Mouse (Mus musculus) MEL (cell line): ENCODE measurements around the gene H2-Q1. TPM values are rescaled to one million over a fixed set of nuclear protein-coding genes. Genes with fewer than 3 reads are reported as not detected.
A peak's percentile ranks its signal among the peaks of the same experiment; 100 is the strongest.

Experiments used
- DNase-seq: peaks from one replicate; pipeline ENCODE4 v3.0.0; 2011; ENCODE audit warnings: low read depth, low spot score
- H3K27ac ChIP-seq: 2 replicates; pipeline ENCODE4 v1.5.1; 2012; ENCODE audit warnings: low read depth, mild to moderate bottlenecking, control low read depth, low read length, moderate library complexity; ENCODE audit not compliant: control insufficient read depth
- H3K27me3 ChIP-seq, 2 experiments: fragments of 150-350 bp in 1 of 2; sonication (generic) in 1 of 2; 2 replicates each; pipeline ENCODE4 v1.6.1; 2012; ENCODE audit warnings: low read length in 2 of 2, mild to moderate bottlenecking in 2 of 2, improper control_type of control experiment in 1 of 2, moderate library complexity in 1 of 2; ENCODE audit not compliant: insufficient read depth in 2 of 2, control insufficient read depth in 1 of 2
- H3K36me3 ChIP-seq, 2 experiments: 2 replicates each; pipeline ENCODE4 v1.6.1; 2012 to 2014; ENCODE audit warnings: low read length in 2 of 2, improper control_type of control experiment in 1 of 2, inconsistent platforms in 1 of 2, mild to moderate bottlenecking in 1 of 2; ENCODE audit not compliant: insufficient read depth in 2 of 2, control insufficient read depth in 1 of 2
- H3K4me1 ChIP-seq, 2 experiments: fragments of 150-350 bp in 1 of 2; sonication (generic) in 1 of 2; 2 replicates each; pipeline ENCODE4 v1.6.1; 2012; ENCODE audit warnings: low read length in 2 of 2, improper control_type of control experiment in 1 of 2, mild to moderate bottlenecking in 1 of 2; ENCODE audit not compliant: insufficient read depth in 2 of 2, control insufficient read depth in 1 of 2
- H3K4me3 ChIP-seq, 2 experiments: fragments of 150-350 bp in 1 of 2; sonication (generic) in 1 of 2; 2 replicates each; pipeline ENCODE4 v1.5.1; 2012; ENCODE audit warnings: low read depth in 2 of 2, low read length in 2 of 2, mild to moderate bottlenecking in 2 of 2, moderate library complexity in 2 of 2, control low read depth in 1 of 2, improper control_type of control experiment in 1 of 2; ENCODE audit not compliant: control insufficient read depth in 1 of 2, insufficient read depth in 1 of 2
- H3K79me2 ChIP-seq: 2 replicates; pipeline ENCODE4 v1.6.1; 2012; ENCODE audit warnings: mild to moderate bottlenecking, low read length, moderate library complexity; ENCODE audit not compliant: control insufficient read depth, poor library complexity, insufficient read depth
- H3K9ac ChIP-seq: 2 replicates; pipeline ENCODE4 v1.6.1; 2012; ENCODE audit warnings: low read depth, mild to moderate bottlenecking, control low read depth, low read length, moderate library complexity; ENCODE audit not compliant: control insufficient read depth, poor library complexity, severe bottlenecking
- H3K9me3 ChIP-seq: fragments of 150-350 bp; sonication (generic); replicated peaks from 2 replicates; pipeline ENCODE4 v1.6.1; 2012; ENCODE audit warnings: mild to moderate bottlenecking, low read length, improper control_type of control experiment, moderate library complexity; ENCODE audit not compliant: insufficient read depth
- CTCF ChIP-seq, 3 experiments: IDR thresholded peaks in 2 of 3; conservative IDR thresholded peaks in 1 of 3; 2 replicates each; pipeline ENCODE4 v1.5.1; 2011 to 2012; ENCODE audit warnings: low read length in 3 of 3, low read depth in 2 of 3, mild to moderate bottlenecking in 2 of 3, improper control_type of control experiment in 1 of 3, inconsistent platforms in 1 of 3, mixed read lengths in 1 of 3, moderate library complexity in 1 of 3; ENCODE audit not compliant: control insufficient read depth in 1 of 3, insufficient read depth in 1 of 3, poor library complexity in 1 of 3, severe bottlenecking in 1 of 3
- E2F4 ChIP-seq: IDR thresholded peaks from 2 replicates; pipeline ENCODE4 v1.6.1; 2011; ENCODE audit warnings: low read depth, low read length, improper control_type of control experiment, borderline replicate concordance
- ELF1 ChIP-seq: IDR thresholded peaks from 2 replicates; pipeline ENCODE4 v1.6.1; 2014; ENCODE audit warnings: low read depth, mild to moderate bottlenecking, inconsistent platforms, low read length, improper control_type of control experiment, moderate library complexity
- EP300 ChIP-seq, 2 experiments: IDR thresholded peaks; 2 replicates each; pipeline ENCODE4 v1.6.1; 2011; ENCODE audit warnings: improper control_type of control experiment in 2 of 2, low read length in 2 of 2, low read depth in 1 of 2, mild to moderate bottlenecking in 1 of 2
- GATA1 ChIP-seq: IDR thresholded peaks from 2 replicates; pipeline ENCODE4 v1.6.1; 2011; ENCODE audit warnings: low read depth, low read length, improper control_type of control experiment
- HCFC1 ChIP-seq: IDR thresholded peaks from 2 replicates; pipeline ENCODE4 v1.6.1; 2012; ENCODE audit warnings: low read depth, mild to moderate bottlenecking, inconsistent platforms, low read length, improper control_type of control experiment, moderate library complexity
- JUND ChIP-seq: IDR thresholded peaks from 2 replicates; pipeline ENCODE4 v1.6.1; 2011; ENCODE audit warnings: low read depth, mild to moderate bottlenecking, improper control_type of control experiment, low read length
- KAT2A ChIP-seq: conservative IDR thresholded peaks from 2 replicates; pipeline ENCODE4 v1.6.1; 2012; ENCODE audit warnings: low read depth, low read length, improper control_type of control experiment, inconsistent platforms
- MAFK ChIP-seq: IDR thresholded peaks from 2 replicates; pipeline ENCODE4 v1.6.1; 2011; ENCODE audit warnings: low read depth, mild to moderate bottlenecking, low read length, improper control_type of control experiment, borderline replicate concordance
- MEF2A ChIP-seq: IDR thresholded peaks from 2 replicates; pipeline ENCODE4 v1.6.1; 2014; ENCODE audit warnings: low read depth, mild to moderate bottlenecking, inconsistent platforms, low read length, improper control_type of control experiment; ENCODE audit not compliant: poor library complexity, insufficient replicate concordance, severe bottlenecking; ENCODE audit errors: extremely low read depth
- MXI1 ChIP-seq: IDR thresholded peaks from 2 replicates; pipeline ENCODE4 v1.6.1; 2011; ENCODE audit warnings: mild to moderate bottlenecking, low read depth, low read length, improper control_type of control experiment
- RAD21 ChIP-seq: IDR thresholded peaks from 2 replicates; pipeline ENCODE4 v1.6.1; 2011; ENCODE audit warnings: mild to moderate bottlenecking, low read depth, low read length, improper control_type of control experiment
- SMC3 ChIP-seq: IDR thresholded peaks from 2 replicates; pipeline ENCODE4 v1.6.1; 2011; ENCODE audit warnings: low read depth, low read length, improper control_type of control experiment
- TBP ChIP-seq: IDR thresholded peaks from 2 replicates; pipeline ENCODE4 v1.8.0; 2011; ENCODE audit warnings: low read depth, low read length, improper control_type of control experiment
- TCF12 ChIP-seq: IDR thresholded peaks from 2 replicates; pipeline ENCODE4 v1.6.1; 2014; ENCODE audit warnings: low read depth, mild to moderate bottlenecking, inconsistent platforms, low read length, improper control_type of control experiment, moderate library complexity
- UBTF ChIP-seq: IDR thresholded peaks from 2 replicates; pipeline ENCODE4 v1.6.1; 2012; ENCODE audit warnings: low read depth, mild to moderate bottlenecking, inconsistent platforms, low read length, improper control_type of control experiment, moderate library complexity, borderline replicate concordance; ENCODE audit not compliant: insufficient read depth
- USF1 ChIP-seq: IDR thresholded peaks from 2 replicates; pipeline ENCODE4 v1.6.1; 2014; ENCODE audit warnings: low read depth, mild to moderate bottlenecking, inconsistent platforms, low read length, improper control_type of control experiment, moderate library complexity
- USF2 ChIP-seq, 2 experiments: IDR thresholded peaks; 2 replicates each; pipeline ENCODE4 v1.6.1; 2011 to 2012; ENCODE audit warnings: improper control_type of control experiment in 2 of 2, low read length in 2 of 2, borderline replicate concordance in 1 of 2, inconsistent platforms in 1 of 2, low read depth in 1 of 2, mild to moderate bottlenecking in 1 of 2; ENCODE audit not compliant: insufficient read depth in 1 of 2
- ZC3H11A ChIP-seq: IDR thresholded peaks from 2 replicates; pipeline ENCODE4 v1.6.1; 2012; ENCODE audit warnings: low read depth, mild to moderate bottlenecking, inconsistent platforms, low read length, improper control_type of control experiment
- ZKSCAN1 ChIP-seq: IDR thresholded peaks from 2 replicates; pipeline ENCODE4 v1.6.1; 2012; ENCODE audit warnings: low read depth, mild to moderate bottlenecking, inconsistent platforms, low read length, improper control_type of control experiment, moderate library complexity
- ZMIZ1 ChIP-seq: IDR thresholded peaks from 2 replicates; pipeline ENCODE4 v1.6.1; 2012; ENCODE audit warnings: low read depth, mild to moderate bottlenecking, inconsistent platforms, low read length, improper control_type of control experiment, moderate library complexity
- ZNF384 ChIP-seq: IDR thresholded peaks from 2 replicates; pipeline ENCODE4 v1.6.1; 2012; ENCODE audit warnings: low read depth, mild to moderate bottlenecking, inconsistent platforms, low read length, improper control_type of control experiment
- polyA plus RNA-seq, 2 experiments: library from polyadenylated mRNA; stranded (reverse) in 1 of 2; unstranded in 1 of 2; fragments of >175 nt in 1 of 2; fragments of >200 nt in 1 of 2; gene quantifications; 2 replicates each; pipeline versions ENCODE4 v1.2.1 to v1.2.4; 2012; ENCODE audit warnings: low replicate concordance in 2 of 2, low read depth in 1 of 2; ENCODE audit not compliant: insufficient read length in 2 of 2, insufficient read depth in 1 of 2, missing spikeins in 1 of 2
- total RNA-seq: library from RNA; depleted of rRNA; stranded (reverse); fragments of 300-350 nt; gene quantifications from 2 replicates; pipeline ENCODE4 v1.2.3, GENCODE M21; 2012

The H2-Q1 gene
- total and polyA plus RNA-seq, 3 experiments = 0.52 to 1.7 TPM; not detected in 1

DNA sequence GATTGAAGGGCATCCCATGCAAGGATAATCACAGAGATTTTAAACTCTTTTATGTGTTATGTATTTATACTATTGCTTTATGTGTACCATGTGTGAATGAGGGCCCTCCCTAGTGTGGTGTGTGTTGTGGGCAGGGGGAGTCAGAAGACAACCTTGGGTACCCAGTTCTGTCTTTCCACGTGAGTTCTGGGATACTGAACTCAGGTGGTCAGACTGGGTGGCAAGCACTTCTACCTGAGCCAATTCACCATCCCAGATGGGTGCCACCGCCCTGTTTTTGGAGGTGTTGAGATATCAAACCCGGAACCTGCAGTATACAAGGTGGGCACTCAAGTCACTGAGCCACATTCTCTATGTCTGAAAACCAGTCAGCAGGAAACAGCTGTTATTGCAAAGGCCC, 48.0 kb upstream of the H2-Q1 start (continued):
- TF ChIP-seq SMC3 (no peak), USF2 (IDR thresholded peaks at IDR 0.05; ENCODE audit: borderline replicate concordance in 1 of 2, insufficient read depth in 1 of 2, low read depth in 1 of 2, low read length in 2 of 2) (no peak)

DNA sequence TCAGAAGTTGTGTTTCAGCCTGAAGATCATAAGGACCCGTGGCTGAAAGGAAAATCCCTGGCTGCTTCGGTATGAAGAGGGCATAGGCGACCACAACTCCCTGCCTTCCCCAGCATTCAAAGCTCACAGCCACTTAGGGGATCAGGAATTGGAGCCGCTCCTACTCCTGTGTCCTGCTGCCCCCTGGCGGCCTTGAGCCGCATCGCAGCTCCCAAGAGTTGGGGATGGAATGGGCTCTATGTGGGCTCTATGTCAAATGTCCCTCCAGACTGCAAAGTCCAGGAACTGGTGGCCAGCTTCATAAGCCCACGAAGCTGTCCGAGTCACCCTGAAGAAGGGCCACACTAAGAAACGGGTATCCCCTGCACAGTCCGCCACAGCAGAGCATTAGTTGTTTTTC, 45.4 kb upstream of the H2-Q1 start:
- Histone ChIP-seq H3K27me3 (peaks cover 0 to 5% of the 10 kb centered on the region in 2 experiments; a peak in 2 of 4 replicates), H3K4me1 (no peaks in the 10 kb centered on the region), H3K9ac (no peak overlapping the region), H3K27ac (no peak overlapping the region), H3K79me2 (no peaks in the 10 kb centered on the region), H3K36me3 (no peaks in the 10 kb centered on the region), H3K9me3 (no peaks in the 10 kb centered on the region), H3K4me3 (no peak overlapping the region)
- DNase-seq = peak; percentile 86
- TF ChIP-seq SMC3 = peak; percentile 90
- TF ChIP-seq UBTF = no peak
- peak; percentile 80 for TF ChIP-seq RAD21
- peak; percentile 86 for TF ChIP-seq ZC3H11A
- no peak for TF ChIP-seq HCFC1
- TF ChIP-seq USF1 = 0 out of 2 replicates have a peak, but pooled peaks have one; percentile 22
- TF ChIP-seq CTCF (IDR thresholded peaks at IDR 0.05 in 2 of 3, conservative IDR thresholded peaks at IDR 0.05 in 1 of 3; ENCODE audit: control insufficient read depth in 1 of 3, insufficient read depth in 1 of 3, low read depth in 2 of 3, low read length in 3 of 3, poor library complexity in 1 of 3, severe bottlenecking in 1 of 3) = peak; percentile 80 to 97 (median 89)
- TF ChIP-seq MEF2A = no peak

DNA sequence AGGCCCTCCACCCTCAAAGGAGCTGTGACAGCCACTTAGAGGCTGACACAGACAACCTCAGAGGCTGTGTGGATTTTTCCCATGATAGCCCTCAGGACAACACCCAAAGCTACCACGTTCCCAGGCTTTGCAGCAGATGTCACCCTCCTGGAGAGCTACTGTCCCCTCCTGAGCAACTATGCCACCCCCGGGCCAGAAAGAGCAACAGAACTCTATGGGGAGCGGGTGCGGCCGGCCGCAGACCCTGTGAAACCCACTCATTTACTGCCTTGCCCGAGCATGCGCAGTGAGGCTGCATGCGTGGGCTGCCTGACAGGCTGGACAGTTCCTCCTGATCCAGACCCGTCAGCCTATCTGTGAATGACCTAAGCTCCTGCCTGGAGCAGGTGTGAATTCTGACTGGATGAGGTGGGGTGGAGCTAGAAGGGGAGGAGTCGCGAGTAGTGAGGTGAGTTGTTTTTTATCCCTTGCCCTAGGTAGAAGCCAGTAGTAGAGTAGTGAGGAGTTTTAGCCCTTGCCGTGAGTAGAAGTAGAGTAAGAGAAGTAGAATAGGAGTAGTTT, 43.8 kb upstream of the H2-Q1 start:
- Histone ChIP-seq H3K79me2 (no peaks in the 10 kb centered on the region), H3K4me3 (no peak overlapping the region), H3K36me3 (no peaks in the 10 kb centered on the region), H3K27ac (no peak overlapping the region), H3K9me3 (no peaks in the 10 kb centered on the region), H3K27me3 (peaks cover 0 to 7% of the 10 kb centered on the region in 2 experiments; a peak in 2 of 4 replicates), H3K9ac (no peak overlapping the region), H3K4me1 (no peaks in the 10 kb centered on the region)
- no peak for TF ChIP-seq MXI1
- no peak for TF ChIP-seq TBP
- TF ChIP-seq ZKSCAN1 = no peak
- TF ChIP-seq USF1 = no peak
- TF ChIP-seq RAD21 = no peak
- TF ChIP-seq EP300 (IDR thresholded peaks at IDR 0.05; ENCODE audit: low read depth in 1 of 2, low read length in 2 of 2) = no peak
- TF ChIP-seq KAT2A = no peak
- TF ChIP-seq ZNF384 = no peak
- no peak for TF ChIP-seq JUND
- no peak for TF ChIP-seq MEF2A
- no peak for TF ChIP-seq ELF1
- no peak for TF ChIP-seq TCF12
- no peak for TF ChIP-seq SMC3
- TF ChIP-seq ZMIZ1 = no peak
- no peak for TF ChIP-seq MAFK
- no peak for TF ChIP-seq GATA1
- TF ChIP-seq ZC3H11A = no peak
- TF ChIP-seq E2F4 = no peak
- no peak for DNase-seq
